Mouse (Mus musculus): Measurements from ENCODE around the gene Tmem163. TPM values are rescaled to one million over a fixed set of nuclear protein-coding genes. Genes with fewer than 3 reads are reported as not detected.

Tmem163 gene
- total and polyA plus RNA-seq, 2 experiments = 0.09 to 0.35 TPM

- no peaks in the 10 kb centered on the region for H3K36me3 ChIP-seq (ENCODE audit: control insufficient read depth, insufficient read depth, low read length)
- no peaks in the 10 kb centered on the region for H3K4me1 ChIP-seq (ENCODE audit: control insufficient read depth, insufficient read depth, low read length)
- no peak overlapping the region for H3K27ac ChIP-seq (replicated peaks; ENCODE audit: insufficient read depth, low read depth, low read length)
- no peak overlapping the region for H3K9ac ChIP-seq (ENCODE audit: low read depth, low read length)
- H3K4me3 ChIP-seq (ENCODE audit: insufficient read depth, low read depth, low read length) = no peak overlapping the region
- TF ChIP-seq CTCF (IDR thresholded peaks at IDR 0.05; ENCODE audit: low read depth, low read length) = no peak
- no peak for TF ChIP-seq POLR2A (IDR thresholded peaks at IDR 0.05; ENCODE audit: extremely low read depth, insufficient read depth, low read length)
- no peak for DNase-seq (ENCODE audit: extremely low read depth, low read depth, low spot score)
- WGBS = 55% methylated on average over 12 of the region's 12 CpGs
- peaks cover 14% of the 10 kb centered on the region; the same call in 1 of the 2 replicates for H3K27me3 ChIP-seq (ENCODE audit: control insufficient read depth, insufficient read depth, low read length)
- H3K79me2 ChIP-seq (ENCODE audit: control insufficient read depth, insufficient read depth, low read length) = no peaks in the 10 kb centered on the region
Measured at GRCm38 (mm10) chr1:127676116-127676515, 3.2 kb downstream of the Tmem163 start.

GRCm38 (mm10) chr1:127675253-127675652 lies 4.1 kb downstream of the Tmem163 start:
- TF ChIP-seq POLR2A (IDR thresholded peaks at IDR 0.05; ENCODE audit: extremely low read depth, insufficient read depth, low read length) = no peak
- no peak for TF ChIP-seq CTCF (IDR thresholded peaks at IDR 0.05; ENCODE audit: low read depth, low read length)
- WGBS = 41% methylated on average over 1 of the region's 1 CpGs

DNA sequence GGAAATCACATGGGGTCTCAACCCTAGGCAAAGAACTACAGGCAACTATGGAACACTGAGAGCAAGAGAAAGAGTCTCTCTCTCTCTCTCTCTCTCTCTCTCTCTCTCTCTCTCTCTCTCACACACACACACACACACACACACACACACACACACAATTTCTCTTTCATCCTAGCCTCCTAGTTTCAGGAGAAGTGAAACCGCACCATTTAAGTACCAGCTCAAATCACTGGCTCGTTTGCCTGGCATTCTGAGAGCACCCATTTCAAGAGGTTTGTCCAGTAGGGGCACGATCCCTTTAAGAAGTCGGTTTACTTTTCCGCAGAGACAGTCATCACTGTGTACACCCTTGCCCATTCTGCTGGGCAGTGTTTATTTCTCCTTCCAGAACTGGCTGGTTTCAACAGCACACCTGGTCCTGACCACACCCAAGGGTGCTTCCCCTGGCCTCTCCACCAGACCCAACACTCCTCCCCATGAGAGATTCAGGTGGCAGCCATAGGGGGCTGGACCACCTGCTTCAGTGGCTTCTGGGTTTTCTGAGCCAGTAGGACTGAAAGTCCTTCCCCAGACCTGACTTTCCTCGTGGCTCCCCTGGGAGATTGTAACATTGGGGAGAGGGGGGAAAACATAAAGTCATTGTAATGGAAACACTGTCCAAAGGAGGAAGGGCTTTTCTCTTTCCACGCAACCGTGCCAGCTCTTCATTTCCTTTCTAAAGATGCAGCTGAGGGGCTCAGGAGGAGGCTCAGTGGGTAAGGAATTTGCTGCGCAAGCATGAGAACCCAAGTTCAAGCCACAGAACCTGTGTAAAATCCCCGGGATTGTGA lies 5.9 kb downstream of the Tmem163 start:
- no peak overlapping the region for H3K27ac ChIP-seq (replicated peaks; ENCODE audit: insufficient read depth, low read depth, low read length)
- 76% methylated on average over 10 of the region's 10 CpGs for WGBS
- H3K27me3 ChIP-seq (ENCODE audit: control insufficient read depth, insufficient read depth, low read length) = peaks cover 10% of the 10 kb centered on the region; the same call in 1 of the 2 replicates
- no peaks in the 10 kb centered on the region for H3K36me3 ChIP-seq (ENCODE audit: control insufficient read depth, insufficient read depth, low read length)
- DNase-seq (ENCODE audit: extremely low read depth, low read depth, low spot score) = no peak
- H3K79me2 ChIP-seq (ENCODE audit: control insufficient read depth, insufficient read depth, low read length) = no peaks in the 10 kb centered on the region
- TF ChIP-seq CTCF (IDR thresholded peaks at IDR 0.05; ENCODE audit: low read depth, low read length) (no peak), POLR2A (IDR thresholded peaks at IDR 0.05; ENCODE audit: extremely low read depth, insufficient read depth, low read length) (no peak)
- no peak overlapping the region for H3K9ac ChIP-seq (ENCODE audit: low read depth, low read length)
- no peaks in the 10 kb centered on the region; the same call in 1 of the 2 replicates for H3K4me1 ChIP-seq (ENCODE audit: control insufficient read depth, insufficient read depth, low read length)
- no peak overlapping the region for H3K4me3 ChIP-seq (ENCODE audit: insufficient read depth, low read depth, low read length)

More at GRCm38 (mm10) chr1:127675253-127675652, 4.1 kb downstream of the Tmem163 start:
- Histone ChIP-seq H3K27me3 (ENCODE audit: control insufficient read depth, insufficient read depth, low read length) (peaks cover 14% of the 10 kb centered on the region; the same call in 1 of the 2 replicates), H3K4me1 (ENCODE audit: control insufficient read depth, insufficient read depth, low read length) (no peaks in the 10 kb centered on the region), H3K27ac (replicated peaks; ENCODE audit: insufficient read depth, low read depth, low read length) (no peak overlapping the region), H3K79me2 (ENCODE audit: control insufficient read depth, insufficient read depth, low read length) (no peaks in the 10 kb centered on the region), H3K4me3 (ENCODE audit: insufficient read depth, low read depth, low read length) (no peak overlapping the region), H3K36me3 (ENCODE audit: control insufficient read depth, insufficient read depth, low read length) (no peaks in the 10 kb centered on the region), H3K9ac (ENCODE audit: low read depth, low read length) (no peak overlapping the region)
- no peak for DNase-seq (ENCODE audit: extremely low read depth, low read depth, low spot score)

DNA sequence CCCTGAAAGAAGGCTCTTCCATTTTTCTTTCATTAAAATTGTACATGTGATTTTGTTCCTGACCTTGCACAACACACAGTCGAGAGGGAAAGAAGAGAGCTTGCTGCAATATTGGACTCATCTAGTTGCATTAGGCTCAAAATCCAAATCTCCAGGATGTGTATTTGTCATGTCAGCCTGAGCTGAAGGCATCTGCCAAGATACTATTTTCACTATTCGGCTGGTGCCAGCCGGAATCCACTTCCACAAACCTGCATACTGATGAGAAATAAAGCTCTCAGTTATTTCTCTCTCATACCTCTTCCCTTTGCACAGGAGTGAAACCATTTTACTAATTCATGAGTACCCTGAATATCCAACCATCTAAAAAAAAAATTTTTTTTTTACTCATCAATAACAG lies 11.2 kb downstream of the Tmem163 start:
- peak; percentile 7 for DNase-seq (ENCODE audit: extremely low read depth, low read depth, low spot score)
- TF ChIP-seq POLR2A (IDR thresholded peaks at IDR 0.05; ENCODE audit: extremely low read depth, insufficient read depth, low read length) = no peak
- no peak for TF ChIP-seq CTCF (IDR thresholded peaks at IDR 0.05; ENCODE audit: low read depth, low read length)
- Histone ChIP-seq H3K9ac (ENCODE audit: low read depth, low read length) (no peak overlapping the region), H3K27ac (replicated peaks; ENCODE audit: insufficient read depth, low read depth, low read length) (no peak overlapping the region), H3K36me3 (ENCODE audit: control insufficient read depth, insufficient read depth, low read length) (no peaks in the 10 kb centered on the region), H3K27me3 (ENCODE audit: control insufficient read depth, insufficient read depth, low read length) (no peaks in the 10 kb centered on the region), H3K4me3 (ENCODE audit: insufficient read depth, low read depth, low read length) (no peak overlapping the region), H3K4me1 (ENCODE audit: control insufficient read depth, insufficient read depth, low read length) (no peaks in the 10 kb centered on the region; the same call in 1 of the 2 replicates), H3K79me2 (ENCODE audit: control insufficient read depth, insufficient read depth, low read length) (no peaks in the 10 kb centered on the region)
- WGBS = 50% methylated on average over 3 of the region's 3 CpGs

GRCm38 (mm10) chr1:127667110-127667860 lies 12.1 kb downstream of the Tmem163 start:
- DNase-seq (ENCODE audit: extremely low read depth, low read depth, low spot score) = no peak
- no peak overlapping the region for H3K4me3 ChIP-seq (ENCODE audit: insufficient read depth, low read depth, low read length)
- H3K9ac ChIP-seq (ENCODE audit: low read depth, low read length) = no peak overlapping the region
- no peaks in the 10 kb centered on the region; the same call in 1 of the 2 replicates for H3K4me1 ChIP-seq (ENCODE audit: control insufficient read depth, insufficient read depth, low read length)
- H3K27ac ChIP-seq (replicated peaks; ENCODE audit: insufficient read depth, low read depth, low read length) = no peak overlapping the region
- H3K27me3 ChIP-seq (ENCODE audit: control insufficient read depth, insufficient read depth, low read length) = no peaks in the 10 kb centered on the region
- no peaks in the 10 kb centered on the region for H3K79me2 ChIP-seq (ENCODE audit: control insufficient read depth, insufficient read depth, low read length)
- TF ChIP-seq POLR2A (IDR thresholded peaks at IDR 0.05; ENCODE audit: extremely low read depth, insufficient read depth, low read length) = no peak
- no peak for TF ChIP-seq CTCF (IDR thresholded peaks at IDR 0.05; ENCODE audit: low read depth, low read length)
- H3K36me3 ChIP-seq (ENCODE audit: control insufficient read depth, insufficient read depth, low read length) = no peaks in the 10 kb centered on the region
- WGBS = 85% methylated on average over 8 of the region's 8 CpGs
